In genomic region chr2:119304798-119305208, GRCm38 (mm10) we compare ENCODE assay signal across 9 mouse cellular contexts. TPM values are rescaled to one million over a fixed set of nuclear protein-coding genes. Genes with fewer than 3 reads are reported as not detected.
DNase-seq lines count a peak whose midpoint lies in the region; ATAC-seq lines count a peak whose summit lies in the region.
"Had no signal": no experiment of that assay in that cellular context is flagged by ENCODE, and none has a peak within 500 bp of the region (broad histone marks: within the 10 kb centered on the region; RNA-seq: fewer than 3 reads in every experiment).

No protein-coding gene starts in this region.

- H3K4me2 ChIP-seq in forebrain, embryonic 16.5 days (ENCODE audit: low read length), result no peak overlapping the region
- H3K4me2 ChIP-seq in forebrain, embryonic 14.5 days (ENCODE audit: low read length), result no peak overlapping the region
- H3K4me2 ChIP-seq in midbrain, embryonic 15.5 days, result no peak overlapping the region

- 24% methylated on average over 3 of the region's 3 CpGs for WGBS in forebrain, embryonic 16.5 days
- WGBS in forebrain, embryonic 14.5 days, result 26% methylated on average over 3 of the region's 3 CpGs
- 9% methylated on average over 3 of the region's 3 CpGs for WGBS in limb, embryonic 10.5 days
- WGBS in midbrain, embryonic 15.5 days, result 24% methylated on average over 3 of the region's 3 CpGs

- no peaks in the 10 kb centered on the region for H3K27me3 ChIP-seq in forebrain, embryonic 16.5 days (replicated peaks; ENCODE audit: control insufficient read depth, insufficient read depth, low read length)
- no peaks in the 10 kb centered on the region for H3K27me3 ChIP-seq in forebrain, embryonic 14.5 days (replicated peaks; ENCODE audit: control insufficient read depth, insufficient read depth, low read length)
- no peaks in the 10 kb centered on the region for H3K27me3 ChIP-seq in limb, embryonic 10.5 days (ENCODE audit: low read depth, poor library complexity, severe bottlenecking)
- no peaks in the 10 kb centered on the region for H3K27me3 ChIP-seq in midbrain, embryonic 15.5 days (replicated peaks)

- H3K9me3 ChIP-seq in forebrain, embryonic 16.5 days (ENCODE audit: control insufficient read depth, low read length), result no peaks in the 10 kb centered on the region
- no peaks in the 10 kb centered on the region for H3K9me3 ChIP-seq in forebrain, embryonic 14.5 days (replicated peaks; ENCODE audit: control insufficient read depth, low read length)
- H3K9me3 ChIP-seq in limb, embryonic 10.5 days (replicated peaks), result no peaks in the 10 kb centered on the region
- no peaks in the 10 kb centered on the region for H3K9me3 ChIP-seq in midbrain, embryonic 15.5 days

- intact Hi-C loops in heart, postnatal 10 days (cut with DNase I), result no loop called here

- no peaks in the 10 kb centered on the region for H3K36me3 ChIP-seq in forebrain, embryonic 16.5 days (ENCODE audit: control insufficient read depth, insufficient read depth)
- peaks cover under 1% of the 10 kb centered on the region; the same call in 1 of the 2 replicates for H3K36me3 ChIP-seq in forebrain, embryonic 14.5 days (ENCODE audit: control insufficient read depth, insufficient read depth, low read length)
- peaks cover 4% of the 10 kb centered on the region for H3K36me3 ChIP-seq in limb, embryonic 10.5 days
- no peaks in the 10 kb centered on the region for H3K36me3 ChIP-seq in midbrain, embryonic 15.5 days (replicated peaks)

- 0 out of 2 replicates have a peak, but pooled peaks have one; percentile 6 for ATAC-seq in forebrain, embryonic 16.5 days
- no peak for ATAC-seq in forebrain, embryonic 14.5 days
- ATAC-seq in midbrain, embryonic 15.5 days (replicated peaks), result peak; percentile 42; the same call in 1 of the 2 replicates
- no peak for ATAC-seq in CD4-positive, CD25-positive, alpha-beta regulatory T cell, adult 4 months
- ATAC-seq in megakaryocyte, adult 5-6 weeks (ENCODE audit: poor library complexity, severe bottlenecking), result no peak

- H3K9ac ChIP-seq in forebrain, embryonic 16.5 days (replicated peaks; ENCODE audit: low read depth, low read length), result 0 out of 2 replicates have a peak overlapping the region, but pooled peaks have one; percentile 20
- H3K9ac ChIP-seq in forebrain, embryonic 14.5 days (ENCODE audit: low read length), result no peak overlapping the region
- no peak overlapping the region for H3K9ac ChIP-seq in midbrain, embryonic 15.5 days

- no peak overlapping the region for H3K4me3 ChIP-seq in forebrain, embryonic 16.5 days (replicated peaks; ENCODE audit: low read length)
- H3K4me3 ChIP-seq in forebrain, embryonic 14.5 days (ENCODE audit: low read depth, low read length), result no peak overlapping the region
- no peak overlapping the region for H3K4me3 ChIP-seq in limb, embryonic 10.5 days
- no peak overlapping the region for H3K4me3 ChIP-seq in midbrain, embryonic 15.5 days
- H3K4me3 ChIP-seq: erythroblast, embryonic 14.5 days had no signal

- no peak overlapping the region for H3K27ac ChIP-seq in forebrain, embryonic 16.5 days (ENCODE audit: low read length)
- no peak overlapping the region for H3K27ac ChIP-seq in forebrain, embryonic 14.5 days (ENCODE audit: low read depth, low read length)
- H3K27ac ChIP-seq in limb, embryonic 10.5 days, result peak overlapping the region; percentile 61; the same call in 1 of the 2 replicates
- no peak overlapping the region for H3K27ac ChIP-seq in midbrain, embryonic 15.5 days

- no peak for DNase-seq in forebrain, embryonic 14.5 days (ENCODE audit: low spot score)
- peak; percentile 65 to 68 for DNase-seq in heart, postnatal 10 days
- DNase-seq in limb, embryonic 10.5 days (ENCODE audit: low spot score), result peak; percentile 67
- no peak for DNase-seq in urinary bladder, postnatal 4 days (ENCODE audit: low spot score in 2 of 2)

- H3K4me1 ChIP-seq in forebrain, embryonic 16.5 days (replicated peaks; ENCODE audit: control insufficient read depth, insufficient read depth, low read length), result peaks cover 16% of the 10 kb centered on the region
- peaks cover 7% of the 10 kb centered on the region; the same call in 1 of the 2 replicates for H3K4me1 ChIP-seq in forebrain, embryonic 14.5 days (ENCODE audit: control insufficient read depth, insufficient read depth, low read length)
- peaks cover 52% of the 10 kb centered on the region for H3K4me1 ChIP-seq in limb, embryonic 10.5 days
- peaks cover 15% of the 10 kb centered on the region for H3K4me1 ChIP-seq in midbrain, embryonic 15.5 days

RNA-seq across cellular contexts. Expression of gene Vps18, which starts 16.3 kb away (rescaled TPM):
- polyA plus RNA-seq in forebrain, embryonic 16.5 days (2015; fragmentation: Nextera tagmentation; extraction: Ambion mirVana), result 32.5 and 33.6 TPM in 2 replicates
- 12.0 and 19.9 TPM in 2 replicates for polyA plus RNA-seq in forebrain, embryonic 14.5 days (2014; fragmentation: Nextera tagmentation; extraction: Ambion mirVana)
- 10 to 100 TPM; 13.4 to 13.7 TPM for total RNA-seq in heart, postnatal 10 days (2021)
- polyA plus RNA-seq in limb, embryonic 10.5 days (2016; fragmentation: Nextera tagmentation; extraction: Ambion mirVana), result 23.0 and 26.9 TPM in 2 replicates
- polyA plus RNA-seq in midbrain, embryonic 15.5 days (2015; fragmentation: Nextera tagmentation; extraction: Ambion mirVana), result 31.7 and 32.3 TPM in 2 replicates
- 10 to 100 TPM in 1 of 2 experiments, 1 to 10 TPM in 1; 4.7 to 13.0 TPM for polyA plus RNA-seq in CD4-positive, CD25-positive, alpha-beta regulatory T cell, adult 4 months (2017; shearing (Covaris generic))
- 8.9 and 9.0 TPM in 2 replicates for total RNA-seq in megakaryocyte, adult 5-6 weeks (2015)
- 19.6 and 21.2 TPM in 2 replicates for total RNA-seq in megakaryocyte, adult 5-6 weeks (2017)

RNA-seq across cellular contexts. Expression of gene Dll4, which starts 20.8 kb away (rescaled TPM):
- 4.8 and 5.5 TPM in 2 replicates for polyA plus RNA-seq in forebrain, embryonic 16.5 days (2015; fragmentation: Nextera tagmentation; extraction: Ambion mirVana)
- 2.9 and 3.8 TPM in 2 replicates for polyA plus RNA-seq in forebrain, embryonic 14.5 days (2014; fragmentation: Nextera tagmentation; extraction: Ambion mirVana)
- 10 to 100 TPM; 23.8 to 27.9 TPM for total RNA-seq in heart, postnatal 10 days (2021)
- polyA plus RNA-seq in limb, embryonic 10.5 days (2016; fragmentation: Nextera tagmentation; extraction: Ambion mirVana), result 5.3 and 6.0 TPM in 2 replicates
- 5.2 and 5.3 TPM in 2 replicates for polyA plus RNA-seq in midbrain, embryonic 15.5 days (2015; fragmentation: Nextera tagmentation; extraction: Ambion mirVana)
- not detected for polyA plus RNA-seq in CD4-positive, CD25-positive, alpha-beta regulatory T cell, adult 4 months (2017; shearing (Covaris generic))
- 0.09 TPM in 1 of 2 replicates, not detected in the other for total RNA-seq in megakaryocyte, adult 5-6 weeks (2015)
- total RNA-seq in megakaryocyte, adult 5-6 weeks (2017), result not detected in 2 replicates

RNA-seq across cellular contexts. Expression of gene Rhov, which starts 33.7 kb away (rescaled TPM):
- 24.8 and 31.8 TPM in 2 replicates for polyA plus RNA-seq in forebrain, embryonic 16.5 days (2015; fragmentation: Nextera tagmentation; extraction: Ambion mirVana)
- 8.5 and 12.7 TPM in 2 replicates for polyA plus RNA-seq in forebrain, embryonic 14.5 days (2014; fragmentation: Nextera tagmentation; extraction: Ambion mirVana)
- total RNA-seq in heart, postnatal 10 days (2021), result not detected
- 2.7 and 7.6 TPM in 2 replicates for polyA plus RNA-seq in limb, embryonic 10.5 days (2016; fragmentation: Nextera tagmentation; extraction: Ambion mirVana)
- polyA plus RNA-seq in midbrain, embryonic 15.5 days (2015; fragmentation: Nextera tagmentation; extraction: Ambion mirVana), result 43.3 and 45.5 TPM in 2 replicates
- polyA plus RNA-seq in CD4-positive, CD25-positive, alpha-beta regulatory T cell, adult 4 months (2017; shearing (Covaris generic)), result not detected
- 0.16 and 0.59 TPM in 2 replicates for total RNA-seq in megakaryocyte, adult 5-6 weeks (2015)
- total RNA-seq in megakaryocyte, adult 5-6 weeks (2017), result 0.28 and 0.81 TPM in 2 replicates
- polyA plus RNA-seq: erythroblast, embryonic 14.5 days had no signal

RNA-seq across cellular contexts. Expression of gene Chac1, which starts 46.2 kb away (rescaled TPM):
- 4.6 and 11.3 TPM in 2 replicates for polyA plus RNA-seq in forebrain, embryonic 16.5 days (2015; fragmentation: Nextera tagmentation; extraction: Ambion mirVana)
- polyA plus RNA-seq in forebrain, embryonic 14.5 days (2014; fragmentation: Nextera tagmentation; extraction: Ambion mirVana), result 3.5 and 3.8 TPM in 2 replicates
- 1 to 10 TPM; 3.5 to 7.5 TPM for total RNA-seq in heart, postnatal 10 days (2021)
- polyA plus RNA-seq in limb, embryonic 10.5 days (2016; fragmentation: Nextera tagmentation; extraction: Ambion mirVana), result 0.62 and 0.86 TPM in 2 replicates
- 8.1 and 9.0 TPM in 2 replicates for polyA plus RNA-seq in midbrain, embryonic 15.5 days (2015; fragmentation: Nextera tagmentation; extraction: Ambion mirVana)
- polyA plus RNA-seq in CD4-positive, CD25-positive, alpha-beta regulatory T cell, adult 4 months (2017; shearing (Covaris generic)), result not detected
- 0.39 and 1.1 TPM in 2 replicates for total RNA-seq in megakaryocyte, adult 5-6 weeks (2015)
- 0.51 and 1.3 TPM in 2 replicates for total RNA-seq in megakaryocyte, adult 5-6 weeks (2017)

Comparison
In these comparisons a context has a peak if more than half of its experiments do, and no peak if none do; other contexts are left out.
1. ATAC-seq: peak in forebrain, embryonic 16.5 days (single experiment) and midbrain, embryonic 15.5 days (single experiment); none in forebrain, embryonic 14.5 days (single experiment), CD4-positive, CD25-positive, alpha-beta regulatory T cell, adult 4 months (single experiment) and megakaryocyte, adult 5-6 weeks (single experiment).
2. DNase-seq: peak in heart, postnatal 10 days (2 of 2) and limb, embryonic 10.5 days (single experiment); none in forebrain, embryonic 14.5 days (single experiment) and urinary bladder, postnatal 4 days (0 of 2).